Mouse (Mus musculus) kidney, adult 9 months (tissue): Measurements from ENCODE around the gene Grb7.

Source experiments
- DNase-seq: peaks from one replicate; pipeline ENCODE4 v3.0.0; 2022

Grb7 gene

DNA sequence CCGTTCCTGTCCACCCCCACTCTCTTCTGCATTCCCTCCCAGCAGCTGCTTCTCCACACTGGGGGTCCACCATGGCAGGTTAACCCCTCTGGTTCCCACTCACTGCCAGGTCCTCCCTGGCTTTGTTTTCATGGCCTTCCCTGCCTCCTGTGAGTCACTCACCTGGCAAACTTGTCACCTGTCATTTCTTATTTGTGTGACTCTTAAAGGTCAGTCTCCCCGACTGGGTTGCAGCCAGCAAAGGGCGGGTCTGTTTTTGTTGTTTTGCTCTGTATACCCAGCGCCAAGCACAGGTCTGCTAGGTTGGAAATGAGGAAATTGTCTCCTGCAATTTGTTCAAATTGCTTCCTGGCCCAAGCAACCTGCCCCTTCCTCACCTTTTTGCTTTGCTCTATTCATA is 515 bp upstream of the Grb7 start:
- peak; percentile 84 for DNase-seq

DNA sequence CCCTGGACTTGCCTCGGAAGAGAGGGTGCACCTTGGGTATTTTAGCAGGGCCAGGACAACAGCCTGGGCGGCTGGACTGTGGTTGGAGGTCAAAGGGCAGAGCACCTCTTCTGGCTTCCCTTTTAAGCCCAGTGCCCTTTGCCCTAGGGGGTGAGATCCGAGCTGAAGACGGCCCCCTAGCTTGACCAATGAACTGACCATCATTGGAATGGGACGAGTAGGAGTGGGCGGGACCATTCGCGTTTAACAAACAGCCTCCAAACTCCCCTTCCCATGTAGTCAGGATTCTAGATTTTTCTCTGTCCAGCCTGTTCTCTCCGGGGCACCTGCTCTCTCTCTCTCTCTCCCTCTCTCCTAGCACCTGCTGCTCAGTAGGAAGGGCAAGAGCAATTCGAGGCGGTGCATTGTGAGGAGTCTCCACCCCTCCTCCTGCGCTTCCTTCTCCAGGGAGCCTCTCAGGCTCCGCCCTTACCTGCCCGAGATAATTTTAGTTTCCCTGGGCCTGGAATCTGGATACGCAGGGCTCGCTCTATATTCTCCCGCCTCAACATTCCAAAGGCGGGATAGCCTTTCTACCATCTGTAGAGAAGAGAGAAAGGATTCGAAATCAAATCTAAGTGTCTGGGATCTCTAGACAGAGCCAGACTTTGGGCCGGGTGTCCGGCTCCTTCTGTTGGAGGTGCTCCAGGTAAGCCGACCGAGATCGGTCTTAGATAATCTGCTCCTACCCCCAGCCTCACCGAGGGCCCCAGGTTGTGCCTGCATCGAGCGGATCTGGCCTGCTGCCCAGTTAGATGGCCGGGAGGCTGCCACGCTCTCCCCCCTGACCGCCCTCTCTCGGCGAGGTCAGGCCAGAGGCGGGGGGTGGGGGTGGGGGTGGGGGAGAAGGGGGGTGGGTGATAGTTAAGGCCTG is 624 bp downstream of the Grb7 start:
- peak; percentile 96 for DNase-seq

DNA sequence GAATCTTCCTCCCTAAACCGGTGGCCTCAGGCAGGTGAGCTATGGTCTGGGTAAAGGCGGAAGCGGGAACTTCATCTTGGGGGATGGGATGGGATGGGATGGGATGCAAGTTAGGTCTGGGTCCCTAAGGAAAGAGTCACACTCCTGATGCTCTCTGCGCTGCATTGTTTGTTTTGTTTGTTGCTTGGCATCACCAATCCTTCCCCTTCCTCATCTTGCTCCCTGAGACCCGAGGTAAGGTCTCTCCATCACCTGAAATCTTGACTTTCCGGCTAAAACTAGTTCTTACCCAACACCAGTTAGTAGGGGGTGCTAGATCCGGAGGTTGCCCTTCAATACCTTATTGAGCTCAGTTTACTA is 1.3 kb downstream of the Grb7 start:
- DNase-seq: no peak

DNA sequence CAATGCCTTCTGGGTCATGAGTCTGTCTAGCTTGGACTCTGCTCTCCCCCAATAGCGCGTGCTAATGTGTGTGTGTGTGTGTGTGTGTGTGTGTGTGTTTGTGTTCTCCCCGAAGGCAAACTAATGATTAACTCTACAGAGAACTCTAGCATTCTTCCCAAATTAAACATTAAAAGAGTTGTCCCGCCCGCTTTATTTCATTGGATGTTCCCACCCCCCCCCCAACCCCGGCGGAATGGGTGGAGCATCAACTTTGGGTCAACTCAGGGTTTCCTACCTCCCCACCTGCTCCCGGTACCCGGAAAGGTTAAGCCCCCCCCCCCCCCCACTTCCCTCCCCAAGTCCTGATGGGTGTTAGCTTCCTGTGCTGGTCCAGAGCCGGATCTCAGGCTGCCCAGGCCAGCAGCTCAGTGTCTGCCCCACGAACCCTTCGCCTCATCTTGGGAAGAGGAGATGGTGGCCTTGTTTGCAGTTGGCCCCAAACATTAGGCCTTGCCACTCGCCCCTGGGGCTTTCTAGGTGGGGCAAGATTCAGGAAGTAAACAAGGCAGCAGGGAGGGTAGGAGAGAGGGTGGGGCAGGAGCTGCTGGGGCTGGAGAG is 2.1 kb downstream of the Grb7 start:
- peak; percentile 94 for DNase-seq

DNA sequence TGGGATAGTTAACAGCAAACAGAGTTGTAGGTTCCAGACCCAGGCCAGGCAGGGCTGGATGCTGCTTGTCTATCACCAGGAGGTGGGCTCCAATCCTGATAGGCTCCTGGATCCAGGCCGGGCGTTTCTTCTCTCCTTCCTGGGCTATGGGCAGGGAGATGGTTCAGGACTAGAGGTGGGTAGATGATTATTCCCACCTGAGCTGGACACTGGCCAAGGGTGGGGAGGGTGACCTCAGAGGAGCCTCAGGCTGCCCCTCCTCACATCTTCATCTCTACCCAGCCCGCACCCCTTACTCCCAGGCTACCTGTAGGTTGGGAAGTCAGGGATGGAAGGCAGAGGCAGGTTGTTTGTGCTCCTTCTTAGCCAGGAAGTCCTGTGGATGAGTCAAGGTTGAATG is 3.2 kb downstream of the Grb7 start:
- peak; percentile 48 for DNase-seq

DNA sequence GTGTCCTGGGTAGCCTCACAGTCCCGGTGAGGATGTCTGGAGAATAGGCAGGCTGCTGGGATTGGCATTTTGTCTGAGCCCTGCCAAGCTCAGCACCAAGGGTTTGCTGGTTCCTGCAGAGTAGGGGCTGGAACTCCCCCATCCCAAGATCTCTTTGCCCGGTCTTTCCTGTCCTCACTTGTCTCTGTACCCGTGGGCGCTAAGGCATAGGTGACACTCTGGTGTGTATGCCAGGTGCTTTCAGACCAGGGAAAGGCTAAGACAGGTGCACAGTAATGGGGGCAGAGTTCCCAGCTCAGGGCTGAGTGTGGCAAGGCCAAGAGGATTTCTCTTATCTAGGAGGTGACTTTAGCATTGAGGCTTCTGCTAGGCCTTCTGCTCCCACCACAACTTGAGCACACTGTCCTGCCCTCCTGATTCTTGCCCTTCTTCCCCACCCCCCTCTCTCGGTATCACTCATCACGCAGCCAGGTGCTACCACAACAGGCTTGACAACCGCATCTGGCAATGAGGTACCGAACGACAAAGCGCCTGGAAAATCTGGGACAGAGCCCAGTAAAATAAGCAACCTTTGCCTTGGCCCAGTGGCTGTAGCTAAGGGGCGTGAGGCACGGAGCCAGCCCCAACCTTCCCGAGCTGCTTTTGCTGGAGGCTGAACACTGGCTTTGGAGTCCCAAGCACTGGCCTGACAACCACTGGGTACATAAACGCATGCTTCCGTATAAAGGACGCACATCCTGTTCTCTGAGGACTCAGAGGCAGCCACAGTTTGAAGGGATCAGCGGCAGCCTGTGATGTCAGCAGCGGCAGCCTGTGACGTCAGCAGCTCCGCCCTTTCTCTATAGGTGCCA is 4.0 kb downstream of the Grb7 start:
- peak; percentile 88 for DNase-seq

DNA sequence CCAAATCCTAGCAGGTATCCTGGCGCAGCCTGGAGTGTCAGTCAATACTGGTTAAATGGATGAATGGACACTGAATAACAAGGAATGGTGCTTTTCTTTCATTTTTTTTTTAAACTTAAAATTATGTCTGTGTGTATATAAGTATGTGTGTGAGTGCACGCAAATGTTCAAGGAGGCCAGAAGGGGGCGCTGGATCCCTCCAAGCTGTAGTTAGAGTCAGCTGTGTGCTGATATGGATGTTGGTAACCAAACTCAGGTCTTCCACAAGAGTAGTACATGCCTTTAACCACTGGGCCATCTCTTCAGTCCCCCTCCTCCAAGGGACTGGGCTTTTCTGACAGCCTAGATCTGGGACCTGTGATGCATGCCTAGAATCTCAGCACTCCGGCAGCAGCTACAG is 9.3 kb downstream of the Grb7 start:
- DNase-seq: no peak

DNA sequence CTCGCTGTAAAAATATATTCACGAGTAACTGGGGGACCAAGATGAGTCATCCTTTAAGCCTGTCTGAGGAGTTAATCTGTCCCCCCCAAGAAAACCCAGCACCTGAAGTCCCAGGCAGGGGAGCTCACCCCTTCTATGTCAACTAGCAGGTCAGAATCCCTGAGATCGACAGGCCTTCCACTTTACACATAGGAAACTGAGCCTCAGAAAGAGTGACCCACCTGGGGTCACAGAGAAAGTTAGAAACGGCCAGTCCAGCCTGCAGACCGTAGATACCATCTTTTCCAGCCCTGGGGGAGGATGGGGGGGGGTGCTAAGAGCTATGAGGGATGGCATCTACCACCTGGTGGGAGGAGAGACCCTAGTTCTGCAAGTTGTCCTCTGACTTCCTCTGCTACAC is 10.4 kb downstream of the Grb7 start:
- no peak for DNase-seq

DNA sequence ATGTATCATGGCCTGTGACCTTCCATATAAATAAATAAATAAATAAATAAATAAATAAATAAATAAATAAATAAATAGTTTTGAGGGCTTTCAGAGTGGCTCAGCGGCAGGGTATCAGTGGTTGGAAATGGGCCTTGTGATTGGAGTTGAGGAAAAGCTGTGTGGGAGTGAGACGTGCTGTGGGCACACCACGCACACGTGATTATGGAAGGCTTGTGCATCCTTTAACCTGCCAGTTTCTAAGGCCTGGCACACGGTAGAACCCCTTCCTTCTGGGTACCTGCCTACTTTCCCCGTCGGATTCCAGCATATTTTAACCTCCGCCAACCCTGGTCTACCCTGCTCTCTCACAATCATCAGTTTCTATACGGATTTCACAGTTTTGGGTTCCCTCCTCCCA is 10.8 kb downstream of the Grb7 start:
- DNase-seq: no peak

DNA sequence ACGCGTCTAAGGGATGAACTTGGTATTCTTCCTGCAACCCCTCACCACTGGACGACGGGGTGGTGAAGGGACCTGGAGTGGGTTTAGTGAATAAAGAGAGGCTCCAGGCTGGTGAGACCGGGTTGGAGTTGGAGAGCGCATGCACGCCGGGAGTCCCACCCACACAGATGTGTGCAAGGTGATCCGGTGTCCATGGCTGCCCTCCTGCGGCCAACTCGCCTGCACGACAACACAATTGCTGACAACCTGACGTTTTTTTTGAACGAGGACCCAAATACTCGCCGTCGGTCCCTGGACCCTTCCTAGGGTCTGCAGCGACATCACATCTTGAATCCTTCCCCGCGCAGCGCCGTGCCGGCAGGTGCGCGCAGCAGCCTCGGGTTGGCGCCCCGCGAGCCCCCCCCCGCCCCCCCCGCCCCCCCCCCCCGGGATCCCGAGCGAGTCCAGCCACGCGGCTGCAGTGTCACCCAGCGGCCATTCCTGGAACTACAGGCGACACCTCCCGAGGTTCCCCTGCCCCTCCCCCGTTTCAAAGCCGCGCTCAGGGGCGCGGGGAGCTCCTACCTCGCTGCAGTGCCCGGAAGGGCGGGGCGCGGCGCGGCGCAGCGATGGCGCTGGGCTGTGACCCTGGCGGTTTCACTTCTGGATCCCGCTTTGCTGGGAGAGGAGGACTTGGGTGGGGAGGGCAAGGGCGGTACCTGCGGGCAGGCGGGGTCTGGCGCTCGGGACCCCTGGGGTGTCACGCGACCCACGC is 11.3 kb downstream of the Grb7 start:
- DNase-seq: peak; percentile 89

DNA sequence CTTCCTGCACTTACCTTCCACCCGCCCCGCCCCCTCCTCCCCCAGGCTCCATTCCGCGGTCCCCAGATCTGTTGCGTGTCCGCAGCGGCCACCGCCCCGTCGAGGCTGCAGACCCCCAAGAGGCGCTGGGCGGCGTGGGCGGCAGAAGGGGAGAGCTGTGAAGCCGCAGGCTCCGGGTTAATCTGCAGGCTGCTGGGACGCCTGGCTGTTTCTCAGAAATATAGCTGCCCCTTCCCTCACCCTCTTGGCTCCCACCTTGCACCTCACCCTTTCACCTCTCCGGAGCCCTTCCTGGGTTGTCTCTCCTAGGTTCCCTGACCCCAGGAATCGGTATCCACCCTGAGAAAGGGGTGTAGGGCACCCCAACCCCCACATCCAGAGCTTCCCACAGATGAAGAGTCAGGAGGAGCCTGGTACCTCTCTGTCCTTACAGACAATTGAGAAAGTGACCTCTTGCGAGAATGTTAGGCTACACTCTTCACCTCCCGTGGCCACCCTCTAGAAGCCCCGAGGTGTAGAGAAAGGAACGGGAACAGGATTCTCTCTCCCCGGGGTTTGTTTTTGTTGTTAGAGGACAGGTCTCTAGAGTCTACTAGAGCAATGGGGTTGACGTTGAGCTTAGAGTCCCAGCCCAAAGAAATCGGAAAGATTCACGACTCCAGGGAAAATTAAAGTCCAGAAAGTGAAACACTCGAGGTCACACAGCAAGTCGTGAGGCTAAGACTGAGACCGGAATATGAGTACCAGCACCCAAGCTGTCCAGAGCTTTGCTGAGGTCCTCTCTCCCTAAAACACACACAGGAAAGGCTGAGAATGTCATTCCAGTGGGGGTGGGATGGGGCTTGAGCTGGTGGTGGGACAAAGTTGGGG is 12.2 kb downstream of the Grb7 start:
- DNase-seq: no peak

DNA sequence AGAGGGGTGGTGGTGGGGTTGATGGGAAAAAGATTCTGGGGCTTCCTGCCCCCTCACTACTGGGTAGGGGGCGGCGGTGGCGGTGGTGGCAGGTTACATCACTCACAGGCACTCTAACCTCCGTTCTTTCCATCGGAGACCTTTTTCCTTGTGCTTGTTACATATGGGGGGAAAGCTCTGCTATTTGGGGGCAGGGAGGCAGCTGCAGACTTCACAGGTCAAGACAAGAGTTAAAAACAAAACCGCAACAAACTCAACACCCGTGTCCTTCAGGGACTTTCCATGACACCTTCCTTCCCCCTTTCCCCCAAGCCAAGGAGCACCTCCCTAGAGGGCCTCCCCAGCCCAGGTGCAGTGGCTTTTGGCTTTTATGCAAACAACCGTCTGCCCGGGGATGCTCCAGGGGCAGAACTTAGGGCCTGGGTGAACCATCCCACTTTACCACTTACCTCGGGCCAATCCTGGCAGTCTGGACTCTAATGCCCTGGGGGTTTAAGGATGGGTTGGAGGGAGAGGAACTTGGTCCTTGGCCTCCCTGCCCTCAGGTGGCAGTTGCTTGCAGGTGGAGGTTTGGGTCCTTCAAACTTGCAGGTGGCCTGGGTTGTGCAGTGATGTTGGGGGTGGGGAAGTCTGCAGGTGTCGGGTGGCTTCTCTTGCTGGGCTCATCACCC is 13.0 kb downstream of the Grb7 start:
- DNase-seq: no peak

DNA sequence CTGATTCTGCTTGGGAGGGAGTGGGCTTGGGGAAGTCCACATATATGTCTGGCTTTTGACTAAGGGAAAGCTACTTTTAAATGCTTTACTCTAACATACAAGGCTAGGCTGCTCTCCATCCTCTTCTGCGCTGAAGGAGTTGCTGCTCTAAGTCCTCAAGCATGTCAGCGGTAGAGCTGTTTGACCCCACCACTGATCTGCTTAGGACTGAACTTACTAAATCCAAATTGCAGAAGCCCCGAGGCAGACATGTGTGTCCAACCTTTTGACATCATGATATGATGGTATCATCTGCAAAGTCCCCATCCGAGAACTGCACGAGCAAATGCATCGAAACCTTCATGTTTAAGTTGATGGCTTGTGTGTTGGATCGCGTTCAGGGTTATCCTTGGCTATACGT is 13.7 kb downstream of the Grb7 start:
- DNase-seq: no peak

DNA sequence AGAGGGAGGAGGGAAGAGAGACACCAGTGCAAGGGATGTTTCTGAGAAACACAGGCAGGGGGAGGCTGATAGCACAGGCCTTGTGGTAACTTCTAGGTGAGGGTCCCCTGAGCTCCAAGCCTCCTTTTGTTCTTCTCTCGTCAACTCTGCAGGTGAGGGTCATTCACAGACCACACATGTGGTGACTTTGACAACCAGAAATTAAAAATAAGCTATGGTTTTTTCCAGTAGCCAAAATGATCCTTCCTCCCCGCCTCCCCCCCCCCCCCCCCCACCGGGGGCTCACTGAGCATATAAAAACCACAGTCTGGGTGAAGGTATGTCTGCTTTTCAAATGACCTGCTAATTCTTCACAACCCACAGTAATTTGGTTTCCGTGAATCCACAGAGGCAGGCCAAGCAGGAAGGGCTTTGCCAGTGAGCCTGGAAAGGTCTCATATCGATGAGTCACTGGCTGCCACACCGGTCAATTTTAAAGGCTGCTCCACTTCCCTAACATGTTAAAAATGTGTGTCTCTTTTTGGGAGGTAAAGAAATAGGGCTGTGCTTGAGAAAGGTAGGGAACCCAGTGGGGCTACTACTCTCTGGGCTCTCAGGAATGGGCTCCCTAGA is 15.0 kb downstream of the Grb7 start:
- no peak for DNase-seq

DNA sequence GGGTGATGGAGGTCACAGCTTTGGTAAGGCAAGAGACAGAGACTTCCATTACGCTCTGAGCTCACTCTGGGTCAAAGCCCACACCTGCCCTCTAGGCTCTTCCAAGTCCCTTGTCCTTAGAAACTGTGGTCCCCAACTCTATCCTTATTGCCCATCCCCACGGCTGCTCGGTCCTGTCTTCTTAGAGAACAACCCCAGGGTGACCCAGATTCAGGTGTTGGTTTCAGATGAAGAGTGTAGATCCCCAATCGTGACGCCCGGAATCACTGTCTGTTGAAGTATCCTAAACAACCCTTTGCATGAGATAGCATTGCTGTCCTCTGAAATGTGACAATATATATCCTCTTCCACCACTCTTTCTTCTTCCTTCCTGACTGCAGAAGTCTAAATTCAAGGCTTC is 16.1 kb downstream of the Grb7 start:
- DNase-seq: no peak

DNA sequence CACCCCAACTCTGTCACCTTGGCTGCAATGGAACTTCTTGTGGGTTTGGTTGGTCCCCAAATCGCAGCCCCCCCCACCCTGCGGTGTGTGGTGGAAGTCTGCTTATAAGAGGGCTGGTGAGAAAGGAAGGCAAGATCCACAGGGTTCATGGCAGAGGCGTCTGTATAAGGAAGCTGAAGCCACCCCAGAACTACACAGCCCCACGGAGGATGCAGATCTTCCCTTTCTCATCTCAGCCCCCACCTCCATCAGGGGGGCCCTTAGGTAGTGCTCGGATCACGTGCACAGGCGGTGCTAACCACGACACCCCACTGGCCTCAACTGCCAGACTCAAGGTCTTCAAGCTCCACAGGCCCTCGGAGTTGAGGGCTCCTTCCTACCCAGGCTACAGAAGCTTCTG is 17.7 kb downstream of the Grb7 start:
- no peak for DNase-seq

DNA sequence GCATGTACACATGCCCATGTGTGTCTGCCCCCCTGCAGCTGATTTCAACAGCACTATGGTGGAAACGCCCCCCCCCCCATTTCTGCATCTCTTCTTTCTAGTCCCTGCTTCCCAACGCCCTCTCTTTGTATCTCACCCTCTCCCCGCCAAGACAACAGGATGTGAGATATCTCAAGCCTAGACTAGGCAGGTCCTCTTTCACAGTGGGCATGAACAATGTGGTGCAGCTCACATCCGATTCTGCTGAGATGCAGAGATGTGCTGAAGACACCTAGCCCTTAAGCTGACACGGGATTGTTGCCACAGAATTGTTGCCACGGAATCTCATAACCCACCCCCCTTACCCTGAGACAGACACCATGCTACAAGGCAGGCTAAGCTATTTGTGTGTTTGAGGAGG is 18.3 kb downstream of the Grb7 start:
- DNase-seq: no peak

DNA sequence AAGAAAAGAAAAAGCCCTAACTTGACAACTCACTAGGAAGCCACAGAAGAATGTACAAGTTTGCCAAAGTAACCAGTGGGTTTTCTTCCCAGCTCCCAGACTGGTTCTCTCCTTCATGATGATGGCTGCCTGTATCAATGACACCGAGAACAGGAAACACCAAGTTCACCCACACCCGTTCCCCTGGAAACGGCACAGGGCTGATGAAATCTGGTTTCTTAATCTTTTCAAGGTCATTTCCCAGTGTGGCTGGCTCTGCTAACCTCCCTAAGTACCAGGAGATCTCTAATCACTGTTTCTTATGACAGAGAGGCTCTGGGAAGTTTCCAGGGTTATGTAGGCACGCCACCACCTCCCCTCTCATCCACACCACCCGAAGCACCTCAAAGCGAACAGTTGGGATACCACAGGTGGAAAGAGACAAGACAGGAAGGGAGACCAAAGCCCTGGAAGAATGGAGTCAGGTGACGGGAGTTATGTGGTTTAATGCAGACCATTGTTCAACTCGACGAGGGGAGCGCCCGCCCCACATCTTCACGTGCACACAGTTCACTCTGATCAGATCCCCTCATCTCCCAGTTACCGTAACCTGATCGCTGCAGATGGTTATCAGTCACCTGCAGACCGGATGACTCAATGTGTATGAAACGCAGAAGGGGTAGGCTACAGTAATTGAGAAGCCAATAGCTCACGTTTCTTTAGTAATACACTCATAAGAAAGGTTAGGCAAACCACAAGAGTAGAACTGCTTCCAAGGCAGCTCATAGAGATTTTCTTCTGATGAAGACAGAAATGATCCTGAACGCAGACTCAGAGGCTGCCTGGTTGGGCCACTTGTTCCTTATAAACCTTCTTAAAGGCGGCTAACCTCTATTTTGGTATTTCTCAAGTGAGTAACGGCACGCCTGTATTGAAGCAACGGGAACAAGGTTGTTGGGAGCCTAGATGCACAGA is 23.8 kb downstream of the Grb7 start:
- DNase-seq: no peak

DNA sequence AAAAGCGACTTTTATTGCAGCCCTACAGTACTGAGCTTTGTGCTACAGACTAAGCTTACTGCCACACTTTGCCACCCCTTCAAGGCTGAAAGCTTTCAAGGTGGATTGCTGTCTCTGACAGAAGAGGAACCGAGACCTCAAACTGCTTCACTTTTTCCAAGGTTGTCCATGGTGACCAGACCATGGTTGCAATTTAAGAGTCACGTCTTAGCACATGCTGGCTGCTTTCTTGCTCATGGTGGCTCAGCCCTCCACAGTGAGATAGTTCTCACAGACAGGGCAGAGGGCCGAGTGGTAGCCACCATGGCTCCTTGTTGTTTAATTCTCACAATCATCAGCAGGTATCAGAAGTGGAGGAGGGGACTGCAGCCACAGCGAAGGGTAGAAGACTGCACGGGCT is 24.6 kb downstream of the Grb7 start:
- no peak for DNase-seq

DNA sequence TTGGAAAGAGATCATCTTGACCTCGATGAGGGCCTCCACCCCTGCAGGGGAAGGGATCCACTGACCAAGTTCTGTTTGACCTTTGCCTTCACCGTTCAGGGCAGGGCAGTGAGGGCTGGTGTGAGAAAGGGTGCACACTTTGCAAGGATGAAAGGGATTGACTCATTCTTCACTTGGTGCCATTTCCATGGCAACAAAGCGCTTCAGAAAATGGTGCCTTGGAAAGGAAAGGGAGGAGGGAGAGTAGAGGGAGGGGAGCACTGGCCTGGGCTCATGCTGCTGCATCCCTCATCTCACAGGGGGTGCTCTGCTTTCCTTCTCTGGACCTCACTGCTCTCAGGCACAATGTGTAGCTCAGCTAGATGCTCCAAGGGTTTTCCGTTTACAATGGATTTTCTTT is 26.5 kb downstream of the Grb7 start:
- no peak for DNase-seq
